Comparison of ENCODE assay signal across 8 mouse cellular contexts in genomic region chr7:80011470-80011869, GRCm38 (mm10). TPM values are rescaled to one million over a fixed set of nuclear protein-coding genes. Genes with fewer than 3 reads are reported as not detected.
DNase-seq lines count a peak whose midpoint lies in the region; ATAC-seq and TF ChIP-seq lines count a peak whose summit lies in the region.

No protein-coding gene starts in this region.

- H3K27ac ChIP-seq in heart, embryonic 10.5 days, result no peak overlapping the region
- no peak overlapping the region for H3K27ac ChIP-seq in thymus, adult 2 months (ENCODE audit: control insufficient read depth, insufficient read depth, low read length)
- H3K27ac ChIP-seq in embryonic fibroblast, embryonic 13.5 days (ENCODE audit: insufficient read depth, low read length), result no peak overlapping the region
- no peak overlapping the region for H3K27ac ChIP-seq in forebrain, embryonic 11.5 days (ENCODE audit: low read depth, low read length)

- ATAC-seq in neutrophil, adult 5-6 weeks (ENCODE audit: extremely low read depth, insufficient number of reproducible peaks, low FRiP score, poor library complexity, severe bottlenecking), result peak; percentile 92
- ATAC-seq in forebrain, embryonic 11.5 days (replicated peaks; ENCODE audit: low FRiP score), result no peak

- TF ChIP-seq POLR2A in thymus, adult 2 months (IDR thresholded peaks at IDR 0.05; ENCODE audit: control insufficient read depth, extremely low read depth, insufficient read depth, low read length, poor library complexity), result no peak
- no peak for TF ChIP-seq POLR2A in embryonic fibroblast, embryonic 13.5 days (IDR thresholded peaks at IDR 0.05; ENCODE audit: low read depth, low read length)

- H3K9me3 ChIP-seq in heart, embryonic 10.5 days, result no peaks in the 10 kb centered on the region
- no peaks in the 10 kb centered on the region for H3K9me3 ChIP-seq in forebrain, embryonic 11.5 days (ENCODE audit: control insufficient read depth, low read length)

- H3K9ac ChIP-seq in forebrain, embryonic 11.5 days (ENCODE audit: low read length), result no peak overlapping the region

- H3K4me3 ChIP-seq in heart, embryonic 10.5 days, result no peak overlapping the region
- H3K4me3 ChIP-seq in thymus, adult 2 months (ENCODE audit: control insufficient read depth, insufficient read depth, low read length), result no peak overlapping the region
- no peak overlapping the region for H3K4me3 ChIP-seq in embryonic fibroblast, embryonic 13.5 days (ENCODE audit: insufficient read depth, low read length)
- no peak overlapping the region for H3K4me3 ChIP-seq in forebrain, embryonic 11.5 days (ENCODE audit: low read depth, low read length)

- H3K4me2 ChIP-seq in forebrain, embryonic 11.5 days (ENCODE audit: low read depth, low read length, severe bottlenecking), result no peak overlapping the region

- no peaks in the 10 kb centered on the region for H3K27me3 ChIP-seq in heart, embryonic 10.5 days (ENCODE audit: insufficient read depth, poor library complexity, severe bottlenecking)
- H3K27me3 ChIP-seq in thymus, adult 2 months (ENCODE audit: control insufficient read depth, insufficient read depth, low read length), result no peaks in the 10 kb centered on the region
- no peaks in the 10 kb centered on the region for H3K27me3 ChIP-seq in forebrain, embryonic 11.5 days (ENCODE audit: control insufficient read depth, insufficient read depth, low read length)

- WGBS in heart, embryonic 10.5 days, result 64% methylated on average over 2 of the region's 2 CpGs
- 36% methylated on average over 2 of the region's 2 CpGs for WGBS in thymus, adult 2 months
- WGBS in forebrain, embryonic 11.5 days, result 56% methylated on average over 2 of the region's 2 CpGs

- no peaks in the 10 kb centered on the region for H3K36me3 ChIP-seq in heart, embryonic 10.5 days
- H3K36me3 ChIP-seq in thymus, adult 2 months (ENCODE audit: control insufficient read depth, insufficient read depth, low read length), result no peaks in the 10 kb centered on the region
- H3K36me3 ChIP-seq in forebrain, embryonic 11.5 days (ENCODE audit: control insufficient read depth, insufficient read depth, low read length), result no peaks in the 10 kb centered on the region

- peak; percentile 44 to 57 for DNase-seq in heart, adult 18-20 months
- no peak for DNase-seq in heart, embryonic 10.5 days (ENCODE audit: low spot score)
- peak; percentile 61 for DNase-seq in thymus, adult 2 months
- DNase-seq in thymus, adult 18-20 months, result no peak
- no peak for DNase-seq in forebrain, embryonic 11.5 days (ENCODE audit: low spot score)
- DNase-seq in left cerebral cortex, adult 18-20 months (ENCODE audit: low spot score in 2 of 2), result no peak

- TF ChIP-seq CTCF in thymus, adult 2 months (IDR thresholded peaks at IDR 0.05; ENCODE audit: borderline replicate concordance, control insufficient read depth, extremely low read depth, insufficient read depth, low read length, poor library complexity), result no peak
- TF ChIP-seq CTCF in embryonic fibroblast, embryonic 13.5 days (IDR thresholded peaks at IDR 0.05; ENCODE audit: borderline replicate concordance, insufficient read depth, low read length), result peak; percentile 27; the same call in 1 of the 2 replicates

- H3K4me1 ChIP-seq in heart, embryonic 10.5 days, result no peaks in the 10 kb centered on the region
- H3K4me1 ChIP-seq in thymus, adult 2 months (replicated peaks; ENCODE audit: control insufficient read depth, insufficient read depth, low read length), result no peaks in the 10 kb centered on the region
- H3K4me1 ChIP-seq in embryonic fibroblast, embryonic 13.5 days (ENCODE audit: control insufficient read depth, insufficient read depth, low read length), result no peaks in the 10 kb centered on the region
- no peaks in the 10 kb centered on the region for H3K4me1 ChIP-seq in forebrain, embryonic 11.5 days (replicated peaks; ENCODE audit: control insufficient read depth, insufficient read depth, low read length)

RNA-seq across cellular contexts. Expression of gene Zfp710, which starts 13.1 kb away (rescaled TPM):
- total RNA-seq in heart, adult 18-20 months (2021), result 10 to 100 TPM; 21.6 to 22.4 TPM
- 14.8 and 20.8 TPM in 2 replicates for polyA plus RNA-seq in heart, embryonic 10.5 days (2016; fragmentation: Nextera tagmentation; extraction: Ambion mirVana)
- polyA plus RNA-seq in thymus, adult 2 months (2012; rRNA removed), result 62.1 and 63.1 TPM in 2 replicates
- polyA plus RNA-seq in embryonic fibroblast, embryonic 13.5 days (2011; ENCODE audit: insufficient read length, low read depth, missing spikeins), result 7.7 and 8.7 TPM in 2 replicates
- 64.9 and 67.2 TPM in 2 replicates for total RNA-seq in neutrophil, adult 5-6 weeks (2017)
- polyA plus RNA-seq in forebrain, embryonic 11.5 days (2014; fragmentation: Nextera tagmentation; extraction: Ambion mirVana), result 27.9 and 33.0 TPM in 2 replicates
- 10 to 100 TPM; 19.4 to 22.1 TPM for total RNA-seq in left cerebral cortex, adult 18-20 months (2021)

Comparison
In these comparisons a context has a peak if more than half of its experiments do, and no peak if none do; other contexts are left out.
1. DNase-seq: peak in heart, adult 18-20 months (2 of 2) and thymus, adult 2 months (single experiment); none in heart, embryonic 10.5 days (single experiment), thymus, adult 18-20 months (0 of 2), forebrain, embryonic 11.5 days (single experiment) and left cerebral cortex, adult 18-20 months (0 of 2).